Mouse (Mus musculus) heart, embryonic 11.5 days (tissue): ENCODE results near the gene Dip2b. TPM values are rescaled to one million over a fixed set of nuclear protein-coding genes. Genes with fewer than 3 reads are reported as not detected.

Source experiments
- ATAC-seq: fragments of 200-750 bp; cut with Nextera tagmentation; replicated peaks from 2 replicates; pipeline ENCODE4 v1.8.0; 2017; ENCODE audit warnings: moderate library complexity; ENCODE audit not compliant: insufficient number of reproducible peaks, low FRiP score, low TSS enrichment
- H3K27ac ChIP-seq: fragments of 300-500 bp; sonication (generic); 2 replicates; pipeline ENCODE4 v1.5.1; 2014; ENCODE audit warnings: mild to moderate bottlenecking, low read depth, low read length
- H3K27me3 ChIP-seq: fragments of 300-500 bp; sonication (generic); 2 replicates; pipeline ENCODE4 v1.6.1; 2014; ENCODE audit warnings: mild to moderate bottlenecking, low read length, mixed read lengths; ENCODE audit not compliant: control insufficient read depth, insufficient read depth
- H3K36me3 ChIP-seq: fragments of 300-500 bp; sonication (generic); 2 replicates; pipeline ENCODE4 v1.6.1; 2014; ENCODE audit warnings: mild to moderate bottlenecking, low read length, moderate library complexity, mixed read lengths; ENCODE audit not compliant: control insufficient read depth, insufficient read depth
- H3K4me1 ChIP-seq: fragments of 300-500 bp; sonication (generic); 2 replicates; pipeline ENCODE4 v1.6.1; 2014; ENCODE audit warnings: low read length; ENCODE audit not compliant: control insufficient read depth, insufficient read depth
- H3K4me2 ChIP-seq: fragments of 300-500 bp; sonication (generic); 2 replicates; pipeline ENCODE4 v1.6.1; 2014; ENCODE audit warnings: mild to moderate bottlenecking, moderate library complexity
- H3K4me3 ChIP-seq: fragments of 300-500 bp; sonication (generic); 2 replicates; pipeline ENCODE4 v1.5.1; 2014; ENCODE audit warnings: low read depth, low read length
- H3K9ac ChIP-seq: fragments of 300-500 bp; sonication (generic); 2 replicates; pipeline ENCODE4 v1.6.1; 2014; ENCODE audit warnings: mild to moderate bottlenecking, low read depth, low read length, moderate library complexity
- H3K9me3 ChIP-seq: fragments of 300-500 bp; sonication (generic); replicated peaks from 2 replicates; pipeline ENCODE4 v1.6.1; 2016; ENCODE audit warnings: low read length; ENCODE audit not compliant: control insufficient read depth
- WGBS: fragments of 180-500 bp; shearing (Covaris S2); extraction: QIAGEN DNeasy Blood & Tissue Kit; methylation state at CpG from one replicate; pipeline ENCODE4 v1.1.7; 2014; ENCODE audit not compliant: insufficient replicate concordance; 5-methylcytosine and 5-hydroxymethylcytosine counted together
- polyA plus RNA-seq: library from polyadenylated mRNA; unstranded; fragments of >200 nt; fragmentation: Nextera tagmentation; extraction: Ambion mirVana; gene quantifications from 2 replicates; pipeline ENCODE4 v1.2.1, GENCODE M21; 2014

The Dip2b gene
- polyA plus RNA-seq, 1 experiment from 2014 or later: 16.6 TPM

DNA sequence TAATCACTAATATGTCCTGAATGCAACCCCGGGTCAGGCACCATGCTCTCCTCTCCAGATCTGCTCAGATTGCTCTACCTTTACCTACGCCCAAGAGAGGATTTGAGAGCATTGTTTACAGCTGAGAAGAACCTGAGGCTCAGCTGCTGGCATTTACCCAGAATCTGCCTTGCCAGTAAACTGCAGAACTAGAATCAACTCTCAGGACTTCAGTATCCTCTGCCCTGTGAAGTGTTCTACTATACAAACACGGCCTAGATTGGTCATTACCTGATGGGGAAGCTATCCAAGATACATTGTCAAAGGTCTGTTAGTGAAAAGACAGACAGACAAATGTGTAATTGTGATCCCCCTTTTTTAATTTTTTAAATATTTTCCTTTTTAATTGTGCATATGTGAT lies 138.7 kb downstream of the Dip2b start:
- H3K36me3 ChIP-seq: peaks cover 24% of the 10 kb centered on the region
- H3K27me3 ChIP-seq: no peaks in the 10 kb centered on the region
- no peaks in the 10 kb centered on the region for H3K9me3 ChIP-seq
- H3K4me2 ChIP-seq: no peak overlapping the region
- 88% methylated on average over 3 of the region's 3 CpGs for WGBS
- peaks cover 4% of the 10 kb centered on the region; the same call in 1 of the 2 replicates for H3K4me1 ChIP-seq
- H3K9ac ChIP-seq: no peak overlapping the region
- no peak overlapping the region for H3K27ac ChIP-seq
- H3K4me3 ChIP-seq: no peak overlapping the region
- ATAC-seq: no peak

DNA sequence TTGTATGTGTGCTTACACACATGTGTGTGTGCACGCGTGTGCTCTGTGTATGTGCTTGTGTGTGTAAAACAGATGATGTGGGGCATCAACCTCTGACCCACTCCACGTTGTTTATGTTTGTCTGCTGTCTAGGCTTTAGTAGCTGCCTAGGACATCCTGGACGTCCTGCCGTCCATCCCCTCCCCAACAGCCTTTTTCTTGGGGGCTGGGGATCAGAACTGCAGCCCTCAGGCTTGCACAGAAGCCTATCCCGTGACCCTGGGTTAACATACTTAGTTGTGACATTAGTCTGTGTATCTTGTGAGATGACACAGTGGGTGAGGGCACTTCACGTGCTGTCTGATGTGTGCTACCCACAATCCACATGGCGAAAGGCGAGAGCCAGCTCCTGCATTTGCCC lies 139.1 kb downstream of the Dip2b start:
- peaks cover 4% of the 10 kb centered on the region; the same call in 1 of the 2 replicates for H3K4me1 ChIP-seq
- no peak overlapping the region for H3K4me2 ChIP-seq
- peaks cover 22% of the 10 kb centered on the region for H3K36me3 ChIP-seq
- H3K4me3 ChIP-seq: no peak overlapping the region
- H3K9ac ChIP-seq: no peak overlapping the region
- 85% methylated on average over 9 of the region's 9 CpGs for WGBS
- H3K27ac ChIP-seq: no peak overlapping the region
- H3K27me3 ChIP-seq: no peaks in the 10 kb centered on the region
- no peaks in the 10 kb centered on the region for H3K9me3 ChIP-seq
- no peak for ATAC-seq

DNA sequence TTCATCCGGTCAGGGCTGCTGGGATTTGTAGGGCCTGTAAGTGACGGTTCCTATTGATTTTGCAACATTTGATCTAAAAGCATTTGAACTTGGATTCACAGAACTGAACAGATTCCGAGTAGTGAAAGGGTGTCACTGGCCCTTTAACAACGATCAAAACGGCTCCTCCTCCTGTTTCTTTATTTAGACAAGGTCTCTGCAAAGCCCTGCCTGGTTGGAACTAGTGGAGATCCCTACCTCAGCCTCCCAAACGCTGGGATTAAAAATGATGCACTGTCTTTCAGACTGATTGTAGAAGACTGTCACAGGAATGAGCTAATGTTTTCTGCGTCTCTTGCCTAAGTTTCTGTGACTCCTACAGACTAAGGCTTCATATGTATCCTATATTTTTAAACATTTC lies 140.0 kb downstream of the Dip2b start:
- 47% methylated on average over 7 of the region's 7 CpGs for WGBS
- Histone ChIP-seq H3K4me1 (peaks cover 4% of the 10 kb centered on the region; the same call in 1 of the 2 replicates), H3K4me2 (no peak overlapping the region), H3K27me3 (no peaks in the 10 kb centered on the region), H3K9me3 (no peaks in the 10 kb centered on the region), H3K27ac (peak overlapping the region; percentile 41; the same call in 1 of the 2 replicates), H3K4me3 (no peak overlapping the region), H3K36me3 (peaks cover 15% of the 10 kb centered on the region), H3K9ac (no peak overlapping the region)
- no peak for ATAC-seq

DNA sequence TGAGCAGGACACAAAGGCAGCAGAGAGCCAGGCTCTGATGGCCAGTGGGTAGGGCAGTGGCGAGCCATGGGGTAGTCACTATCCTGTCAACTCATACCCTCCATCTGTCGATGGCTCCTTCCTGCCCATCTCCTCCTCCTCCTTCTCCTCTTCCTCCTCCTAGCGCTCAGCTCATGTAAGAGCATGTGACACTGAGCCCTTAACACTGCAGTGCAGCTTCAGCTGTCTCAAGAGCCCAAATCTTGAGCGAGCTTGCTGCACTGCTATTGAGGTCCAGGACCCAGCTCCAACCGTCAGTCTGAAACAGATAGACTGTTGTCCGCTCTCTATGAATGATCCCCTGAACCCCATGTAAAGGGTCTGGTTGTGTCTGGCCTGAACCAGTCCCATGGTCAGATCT lies 141.2 kb downstream of the Dip2b start:
- Histone ChIP-seq H3K4me1 (peaks cover 4% of the 10 kb centered on the region; the same call in 1 of the 2 replicates), H3K4me2 (no peak overlapping the region), H3K27ac (no peak overlapping the region), H3K9me3 (no peaks in the 10 kb centered on the region), H3K27me3 (no peaks in the 10 kb centered on the region), H3K9ac (no peak overlapping the region), H3K36me3 (peaks cover 12% of the 10 kb centered on the region), H3K4me3 (no peak overlapping the region)
- 84% methylated on average over 6 of the region's 6 CpGs for WGBS
- no peak for ATAC-seq

- H3K36me3 ChIP-seq: peaks cover 12% of the 10 kb centered on the region
- WGBS: 85% methylated on average over 4 of the region's 4 CpGs
These were observed 141.8 kb downstream of the Dip2b start for GRCm38 (mm10) chr15:100180221-100180620.

DNA sequence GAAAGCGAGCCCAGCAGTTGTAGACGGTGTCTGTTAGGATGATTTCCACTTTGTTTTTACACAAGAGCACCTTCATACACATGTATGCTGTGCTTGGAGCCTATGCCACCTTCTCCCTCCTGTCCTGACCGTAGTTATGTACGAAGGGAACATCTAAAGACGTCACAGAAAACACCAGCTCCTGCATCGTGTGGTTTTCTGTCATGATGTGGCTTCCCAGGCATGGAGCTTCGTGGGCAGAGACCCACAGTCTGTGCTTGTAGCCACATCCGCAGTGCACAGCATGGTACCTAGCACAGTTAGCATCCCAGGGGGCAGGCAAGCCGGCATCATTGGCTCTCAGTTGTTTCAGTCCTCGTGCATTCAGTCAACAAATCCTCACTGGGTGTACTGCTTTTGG lies 143.4 kb downstream of the Dip2b start:
- 80% methylated on average over 10 of the region's 10 CpGs for WGBS
- Histone ChIP-seq H3K36me3 (peaks cover 20% of the 10 kb centered on the region), H3K4me2 (no peak overlapping the region), H3K4me1 (no peaks in the 10 kb centered on the region; the same call in 1 of the 2 replicates), H3K9me3 (no peaks in the 10 kb centered on the region), H3K27ac (no peak overlapping the region), H3K9ac (no peak overlapping the region), H3K27me3 (no peaks in the 10 kb centered on the region), H3K4me3 (no peak overlapping the region)
- no peak for ATAC-seq

More at GRCm38 (mm10) chr15:100180221-100180620, 141.8 kb downstream of the Dip2b start:
- Histone ChIP-seq H3K27ac (no peak overlapping the region), H3K4me1 (peaks cover 4% of the 10 kb centered on the region; the same call in 1 of the 2 replicates), H3K9ac (no peak overlapping the region), H3K4me3 (no peak overlapping the region), H3K27me3 (no peaks in the 10 kb centered on the region), H3K4me2 (no peak overlapping the region), H3K9me3 (no peaks in the 10 kb centered on the region)
- no peak for ATAC-seq

DNA sequence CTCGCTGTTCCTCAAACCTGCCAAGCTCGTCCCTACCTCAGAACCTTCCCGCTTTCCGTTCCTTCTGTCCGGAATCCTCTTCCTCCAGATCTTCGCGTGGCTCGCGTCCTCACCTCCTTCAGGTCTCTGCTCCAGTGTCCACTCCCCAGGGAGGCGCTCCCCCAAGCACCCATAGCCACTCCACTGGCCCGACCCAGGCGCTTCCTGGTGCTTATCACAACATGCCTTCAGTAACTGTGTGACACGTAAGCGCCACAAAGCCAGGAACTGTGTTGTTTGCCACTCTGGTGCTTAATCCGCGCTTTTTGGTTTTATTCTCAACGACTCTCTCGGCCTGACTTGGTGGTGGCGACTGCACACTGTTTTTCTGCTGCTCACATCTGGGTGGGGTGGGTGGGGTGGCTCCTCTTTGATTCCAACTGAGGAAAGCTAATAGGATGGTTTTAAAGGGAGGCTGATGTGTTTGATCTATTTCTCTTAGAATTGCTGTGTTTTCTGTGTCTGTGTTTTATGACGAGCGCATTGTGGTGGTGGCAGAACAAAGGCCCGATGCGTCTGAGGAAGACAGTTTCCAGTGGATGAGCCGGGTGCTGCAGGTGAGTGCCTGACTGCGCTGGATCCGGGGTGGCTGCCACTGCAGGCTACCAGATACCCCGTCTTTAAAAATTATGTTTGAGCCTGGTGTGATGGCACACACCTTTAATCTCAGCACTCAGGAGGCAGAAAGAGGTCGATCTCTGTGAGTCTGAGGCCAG lies 144.2 kb downstream of the Dip2b start:
- no peaks in the 10 kb centered on the region; the same call in 1 of the 2 replicates for H3K4me1 ChIP-seq
- no peaks in the 10 kb centered on the region for H3K27me3 ChIP-seq
- no peak overlapping the region for H3K9ac ChIP-seq
- no peak for ATAC-seq
- 81% methylated on average over 28 of the region's 28 CpGs for WGBS
- H3K4me2 ChIP-seq: no peak overlapping the region
- no peak overlapping the region for H3K4me3 ChIP-seq
- H3K36me3 ChIP-seq: peaks cover 29% of the 10 kb centered on the region
- no peaks in the 10 kb centered on the region for H3K9me3 ChIP-seq
- H3K27ac ChIP-seq: no peak overlapping the region

DNA sequence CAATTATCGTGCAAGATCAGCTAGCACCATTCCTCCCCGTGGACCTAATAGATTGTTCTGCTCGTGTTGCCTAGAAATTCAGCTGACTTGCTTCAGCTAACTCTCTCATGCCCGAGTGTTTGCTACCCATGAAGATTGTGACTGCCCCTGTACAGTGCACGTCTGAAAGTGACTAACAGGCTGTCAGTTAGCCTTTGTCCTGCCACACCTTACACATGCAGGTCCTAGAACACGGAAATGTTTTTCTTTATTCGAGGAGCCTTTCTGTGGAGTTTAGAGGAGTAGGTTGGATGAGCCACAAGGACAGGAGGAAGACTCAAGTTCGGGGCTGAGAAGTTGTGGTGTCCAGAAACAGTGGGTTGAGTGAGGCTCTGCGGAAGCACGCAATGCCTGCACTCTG lies 145.0 kb downstream of the Dip2b start:
- 84% methylated on average over 10 of the region's 10 CpGs for WGBS
- no peak for ATAC-seq

More for the DNA sequence above, 145.0 kb downstream of the Dip2b start:
- Histone ChIP-seq H3K4me3 (no peak overlapping the region), H3K4me2 (no peak overlapping the region), H3K4me1 (no peaks in the 10 kb centered on the region), H3K36me3 (peaks cover 30% of the 10 kb centered on the region), H3K27me3 (no peaks in the 10 kb centered on the region), H3K9me3 (no peaks in the 10 kb centered on the region), H3K9ac (no peak overlapping the region), H3K27ac (no peak overlapping the region)
